Mouse (Mus musculus) bone marrow macrophage, adult 2 months (primary cell): Measurements from ENCODE around the gene Gas8.
"Not testable (repeated sequence)": the region's sequence is repeated elsewhere in the genome, so short reads cannot be mapped to it uniquely, and the experiment has no call there.

Source experiments
- CTCF ChIP-seq: IDR thresholded peaks from 2 replicates; pipeline ENCODE4 v1.5.1; 2012; ENCODE audit warnings: low read depth, mild to moderate bottlenecking, low read length, moderate library complexity
- POLR2A ChIP-seq: IDR thresholded peaks from 2 replicates; pipeline ENCODE4 v1.6.1; 2012; ENCODE audit warnings: mild to moderate bottlenecking, low read depth, low read length, borderline replicate concordance

- not testable (repeated sequence) for TF ChIP-seq POLR2A, CTCF
Measured at GRCm38 (mm10) chr8:123537641-123538040, 19.0 kb downstream of the Gas8 start.
